ENCODE assay signal across 9 mouse cellular contexts in the genomic region with DNA sequence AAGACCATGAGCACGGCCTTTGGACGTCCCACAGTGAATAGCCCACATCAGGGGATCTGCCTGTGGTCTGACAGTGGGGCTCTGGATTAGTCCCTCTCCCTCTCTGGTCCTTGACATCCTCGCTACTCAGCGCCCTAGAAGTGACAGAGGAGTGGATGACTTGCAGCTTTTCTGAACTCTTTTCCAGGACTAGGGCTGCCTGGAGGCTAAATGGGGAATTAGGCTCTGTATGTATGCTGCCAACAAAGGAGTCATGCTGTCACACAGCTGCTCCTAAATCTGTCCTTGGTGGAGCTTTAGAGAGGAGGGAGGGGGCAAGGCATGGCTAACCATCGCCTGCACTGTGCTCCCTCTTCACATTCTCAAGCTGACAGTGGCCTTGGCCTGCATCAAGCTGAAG. TPM values are rescaled to one million over a fixed set of nuclear protein-coding genes. Genes with fewer than 3 reads are reported as not detected.
A peak's percentile ranks its signal among the peaks of the same experiment; 100 is the strongest.
DNase-seq lines count a peak whose midpoint lies in the region; ATAC-seq and TF ChIP-seq lines count a peak whose summit lies in the region.
"Had no signal": no experiment of that assay in that cellular context is flagged by ENCODE, and none has a peak within 500 bp of the region (broad histone marks: within the 10 kb centered on the region; RNA-seq: fewer than 3 reads in every experiment).

No protein-coding gene starts in this region.

- no peak for TF ChIP-seq CTCF in layer of hippocampus, adult 2 months (conservative IDR thresholded peaks at IDR 0.05)

- no peak overlapping the region for H3K9ac ChIP-seq in midbrain, embryonic 13.5 days (replicated peaks)

- H3K4me3 ChIP-seq in layer of hippocampus, adult 2 months = no peak overlapping the region
- H3K4me3 ChIP-seq in midbrain, embryonic 13.5 days (replicated peaks) = no peak overlapping the region
- H3K4me3 ChIP-seq: erythroblast, embryonic 14.5 days had no signal

- peak; percentile 65 for ATAC-seq in midbrain, embryonic 13.5 days
- ATAC-seq in monocyte, adult 5-6 weeks (replicated peaks; ENCODE audit: insufficient number of reproducible peaks, low FRiP score, low TSS enrichment, poor library complexity, severe bottlenecking) = no peak
- no peak for ATAC-seq in erythroblast, adult 5-6 weeks (replicated peaks; ENCODE audit: low FRiP score, poor library complexity, severe bottlenecking)

- no peaks in the 10 kb centered on the region for H3K36me3 ChIP-seq in midbrain, embryonic 13.5 days

- H3K27me3 ChIP-seq in midbrain, embryonic 13.5 days = no peaks in the 10 kb centered on the region

- H3K27ac ChIP-seq in layer of hippocampus, adult 2 months = peak overlapping the region; percentile 36; the same call in 1 of the 2 replicates
- no peak overlapping the region for H3K27ac ChIP-seq in midbrain, embryonic 13.5 days

- WGBS in midbrain, embryonic 13.5 days = 14% methylated on average over 5 of the region's 5 CpGs

- no peak overlapping the region for H3K4me2 ChIP-seq in midbrain, embryonic 13.5 days (replicated peaks)

- H3K9me3 ChIP-seq in midbrain, embryonic 13.5 days = no peaks in the 10 kb centered on the region

- DNase-seq in layer of hippocampus, adult 2 months (ENCODE audit: low spot score in 2 of 2) = peak in 1 of 2 experiments; percentile 7
- DNase-seq in layer of hippocampus, postnatal 10 days (ENCODE audit: low spot score in 2 of 2) = no peak
- DNase-seq in cerebellum, adult 11-12 months = peak; percentile 58
- DNase-seq in heart, adult 9 months (ENCODE audit: low spot score in 2 of 2) = peak; percentile 77 to 83
- DNase-seq in thymus, postnatal 25 days = no peak

- peaks cover 11% of the 10 kb centered on the region; the same call in 1 of the 2 replicates for H3K4me1 ChIP-seq in midbrain, embryonic 13.5 days (replicated peaks)

RNA-seq across cellular contexts. Expression of a gene that starts 53.1 kb away (rescaled TPM):
- 1 to 10 TPM; 1.5 to 1.6 TPM for total RNA-seq in layer of hippocampus, adult 2 months (2021)
- 1 to 10 TPM; 1.3 to 1.5 TPM for total RNA-seq in layer of hippocampus, postnatal 10 days (2021)
- polyA plus RNA-seq in midbrain, embryonic 13.5 days (2015; fragmentation: Nextera tagmentation; extraction: Ambion mirVana) = 0.61 and 0.83 TPM in 2 replicates
- 0.19 to 0.53 TPM (median 0.38 TPM) in 3 replicates for total RNA-seq in monocyte, adult 5-6 weeks (2017)
- total RNA-seq in erythroblast, adult 5-6 weeks (2015; ENCODE audit: low replicate concordance) = not detected in 2 replicates
- total RNA-seq in erythroblast, adult 5-6 weeks (2017; ENCODE audit: low replicate concordance) = not detected in 2 replicates
- polyA plus RNA-seq: erythroblast, embryonic 14.5 days had no signal

Comparison
In these comparisons a context has a peak if more than half of its experiments do, and no peak if none do; other contexts are left out.
1. DNase-seq: peak in cerebellum, adult 11-12 months (single experiment) and heart, adult 9 months (2 of 2); none in layer of hippocampus, postnatal 10 days (0 of 2) and thymus, postnatal 25 days (single experiment).